Mouse (Mus musculus) myocyte (in vitro differentiated cells): Measurements from ENCODE around the gene Nsd2.

Experiments used
- CEBPB ChIP-seq: IDR thresholded peaks from 2 replicates; pipeline ENCODE4 v1.6.1; 2011; ENCODE audit warnings: mild to moderate bottlenecking, moderate library complexity; ENCODE audit not compliant: poor library complexity, insufficient read depth, severe bottlenecking
- E2F4 ChIP-seq: IDR thresholded peaks from one replicate; pipeline ENCODE4 v1.6.1; 2011; ENCODE audit warnings: mild to moderate bottlenecking, control low read depth, moderate library complexity; ENCODE audit not compliant: insufficient read depth
- MYOD1 ChIP-seq, 3 experiments: IDR thresholded peaks; one replicate each; pipeline ENCODE4 v1.6.1; 2011; ENCODE audit warnings: control low read depth in 2 of 3, low read depth in 2 of 3, mild to moderate bottlenecking in 2 of 3, moderate library complexity in 1 of 3; ENCODE audit not compliant: insufficient read length in 2 of 3, control insufficient read depth in 1 of 3
- MYOG ChIP-seq, 3 experiments: IDR thresholded peaks; one replicate each; pipeline ENCODE4 v1.6.1; 2011; ENCODE audit warnings: control low read depth in 2 of 3, low read depth in 2 of 3, mild to moderate bottlenecking in 2 of 3; ENCODE audit not compliant: insufficient read length in 2 of 3, control insufficient read depth in 1 of 3, insufficient read depth in 1 of 3
- POLR2A ChIP-seq: IDR thresholded peaks from one replicate; pipeline ENCODE4 v1.6.1; 2011; ENCODE audit warnings: low read depth, mild to moderate bottlenecking, control low read depth, moderate library complexity; ENCODE audit not compliant: insufficient read length
- POLR2AphosphoS2 ChIP-seq: IDR thresholded peaks from one replicate; pipeline ENCODE4 v1.6.1; 2011; ENCODE audit warnings: low read depth, control low read depth; ENCODE audit not compliant: insufficient read length
- TCF12 ChIP-seq: IDR thresholded peaks from one replicate; pipeline ENCODE4 v1.6.1; 2011; ENCODE audit warnings: mild to moderate bottlenecking, control low read depth; ENCODE audit not compliant: poor library complexity, insufficient read depth, severe bottlenecking
- USF1 ChIP-seq: IDR thresholded peaks from one replicate; pipeline ENCODE4 v1.6.1; 2011; ENCODE audit warnings: low read depth, mild to moderate bottlenecking, control low read depth, moderate library complexity

GRCm38 (mm10) chr5:33920037-33920436 is 99.5 kb downstream of the Nsd2 start:
- TF ChIP-seq POLR2A (no peak), USF1 (no peak), MYOG (IDR thresholded peaks at IDR 0.05; ENCODE audit: control insufficient read depth in 1 of 3, insufficient read depth in 1 of 3, insufficient read length in 2 of 3, low read depth in 2 of 3) (no peak), MYOD1 (IDR thresholded peaks at IDR 0.05; ENCODE audit: control insufficient read depth in 1 of 3, insufficient read length in 2 of 3, low read depth in 2 of 3) (no peak), CEBPB (no peak), E2F4 (no peak), POLR2AphosphoS2 (no peak), TCF12 (no peak)
